Mouse (Mus musculus) left cerebral cortex, postnatal 36 days (tissue): Measurements from ENCODE around the gene Il12rb2. TPM values are rescaled to one million over a fixed set of nuclear protein-coding genes. Genes with fewer than 3 reads are reported as not detected.

Experiments
- total RNA-seq, 2 experiments: library from RNA; stranded (reverse); gene quantifications; 2 replicates each; pipeline ENCODE4 v1.2.3; 2021

Il12rb2 gene
- total RNA-seq, 2 experiments from 2014 or later, result 0.18 to 0.35 TPM

Other genes starting within 250 kb of the Il12rb2 start
- 100 to 1,000 TPM; 194 to 206 TPM for gene Serbp1, start 138.0 kb downstream of the Il12rb2 start, total RNA-seq
- gene Il23r, start 115.7 kb upstream of the Il12rb2 start, total RNA-seq, result not detected
- under 1 TPM in 1 of 2 experiments, not detected in 1; 0.25 TPM for gene Tacstd2, start 159.6 kb upstream of the Il12rb2 start, total RNA-seq